Mouse (Mus musculus) heart, embryonic 16.5 days (tissue): ENCODE measurements at regions not wholly inside any gene's neighbourhood (a gene's known extent, or its start where the extent isn't known, plus 50 kb on each side); places are given as distances from the start of the nearest gene placed in this dataset.

Experiments used
- ATAC-seq: fragments of 200-750 bp; cut with Nextera tagmentation; replicated peaks from 2 replicates; pipeline ENCODE4 v1.8.0; 2017; ENCODE audit warnings: moderate number of reproducible peaks; ENCODE audit not compliant: insufficient read depth, low FRiP score; ENCODE audit errors: extremely low read depth
- H3K27ac ChIP-seq: fragments of 300-500 bp; sonication (generic); 2 replicates; pipeline ENCODE4 v1.5.1; 2014; ENCODE audit warnings: mild to moderate bottlenecking, low read length, control low read depth, moderate library complexity
- H3K27me3 ChIP-seq: fragments of 300-500 bp; sonication (generic); 2 replicates; pipeline ENCODE4 v1.6.1; 2014; ENCODE audit warnings: low read length, mixed read lengths; ENCODE audit not compliant: control insufficient read depth, insufficient read depth
- H3K36me3 ChIP-seq: fragments of 300-500 bp; sonication (generic); 2 replicates; pipeline ENCODE4 v1.6.1; 2014; ENCODE audit not compliant: control insufficient read depth, insufficient read depth
- H3K4me1 ChIP-seq: fragments of 300-500 bp; sonication (generic); 2 replicates; pipeline ENCODE4 v1.6.1; 2014; ENCODE audit warnings: low read length, mixed read lengths; ENCODE audit not compliant: control insufficient read depth, insufficient read depth
- H3K4me2 ChIP-seq: fragments of 300-500 bp; sonication (generic); 2 replicates; pipeline ENCODE4 v1.6.1; 2014; ENCODE audit warnings: low read depth, mild to moderate bottlenecking, control low read depth, low read length
- H3K4me3 ChIP-seq: fragments of 300-500 bp; sonication (generic); 2 replicates; pipeline ENCODE4 v1.5.1; 2014; ENCODE audit warnings: mild to moderate bottlenecking, control low read depth, low read length
- H3K9ac ChIP-seq: fragments of 300-500 bp; sonication (generic); 2 replicates; pipeline ENCODE4 v1.6.1; 2014; ENCODE audit warnings: low read length, control low read depth
- H3K9me3 ChIP-seq: fragments of 300-500 bp; sonication (generic); replicated peaks from 2 replicates; pipeline ENCODE4 v1.6.1; 2016; ENCODE audit warnings: low read length; ENCODE audit not compliant: control insufficient read depth
- WGBS: fragments of 180-500 bp; shearing (Covaris S2); extraction: QIAGEN DNeasy Blood & Tissue Kit; methylation state at CpG from one replicate; pipeline ENCODE4 v1.1.7; 2014; 5-methylcytosine and 5-hydroxymethylcytosine counted together

DNA sequence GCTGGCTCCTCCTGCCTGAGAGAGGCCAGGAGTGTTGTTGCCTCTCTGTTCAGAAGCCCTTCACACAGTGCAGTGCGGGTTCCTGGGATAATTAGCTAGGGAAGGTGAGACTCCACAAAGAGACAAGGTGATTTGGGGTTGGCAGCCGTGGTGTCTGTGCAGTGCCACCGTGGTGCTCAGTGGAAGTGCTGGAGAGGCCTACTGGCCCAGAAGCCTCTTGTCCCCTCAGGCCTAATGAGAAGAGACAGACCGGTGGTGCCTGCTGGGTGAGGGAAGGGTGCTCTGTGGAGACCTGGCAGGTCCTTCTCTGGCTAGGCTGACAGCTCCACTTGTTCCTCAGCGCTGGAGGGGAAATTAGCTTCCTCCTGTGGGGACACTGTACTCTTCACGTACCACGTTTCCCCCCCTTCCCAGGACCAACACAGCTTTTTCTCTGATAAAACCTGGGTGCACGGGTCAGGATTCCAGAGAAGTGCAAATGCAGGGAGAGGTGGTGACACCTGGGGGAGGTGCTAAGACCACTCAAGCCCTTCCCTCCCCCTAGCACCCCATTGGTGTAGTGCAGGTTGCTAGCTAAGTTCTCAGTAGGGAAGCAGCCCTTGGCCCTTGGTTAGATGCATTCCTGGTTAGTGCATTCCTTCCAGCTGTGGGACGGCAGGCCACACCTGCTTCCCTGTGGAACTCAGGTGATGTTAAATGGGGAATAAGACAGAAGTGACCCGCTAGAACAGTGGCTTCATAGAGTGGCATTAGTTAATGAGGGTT lies 129.2 kb upstream of the Gjb5 start:
- H3K4me1 ChIP-seq = no peaks in the 10 kb centered on the region
- H3K9ac ChIP-seq = no peak overlapping the region
- no peak overlapping the region for H3K27ac ChIP-seq
- no peak overlapping the region for H3K4me2 ChIP-seq
- H3K36me3 ChIP-seq = no peaks in the 10 kb centered on the region
- 25% methylated on average over 10 of the region's 10 CpGs for WGBS
- no peaks in the 10 kb centered on the region for H3K27me3 ChIP-seq
- ATAC-seq = no peak
- H3K9me3 ChIP-seq = no peaks in the 10 kb centered on the region
- no peak overlapping the region for H3K4me3 ChIP-seq

DNA sequence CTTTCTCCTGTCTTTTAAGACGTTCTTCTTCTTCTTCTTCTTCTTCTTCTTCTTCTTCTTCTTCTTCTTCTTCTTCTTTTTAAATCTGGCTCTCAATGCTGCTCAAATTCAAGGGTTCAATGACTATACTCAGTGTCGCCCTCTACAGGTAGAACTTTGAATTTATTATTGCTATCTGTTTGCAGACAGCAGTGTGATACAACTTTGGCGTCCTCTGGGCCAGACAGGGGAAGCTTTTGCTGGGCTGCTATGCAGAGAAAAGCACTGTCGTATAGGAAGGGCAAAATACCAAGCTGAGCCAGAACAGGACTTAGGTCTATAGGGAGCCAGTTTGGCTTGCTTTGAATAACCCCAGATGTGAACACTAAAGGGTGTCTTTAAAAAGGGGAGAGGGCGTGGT lies 127.3 kb upstream of the Gjb5 start:
- Histone ChIP-seq H3K27ac (no peak overlapping the region), H3K4me1 (no peaks in the 10 kb centered on the region), H3K9me3 (no peaks in the 10 kb centered on the region), H3K27me3 (no peaks in the 10 kb centered on the region), H3K4me3 (no peak overlapping the region), H3K4me2 (no peak overlapping the region), H3K9ac (no peak overlapping the region), H3K36me3 (no peaks in the 10 kb centered on the region)
- no peak for ATAC-seq
- WGBS = 65% methylated on average over 5 of the region's 5 CpGs

DNA sequence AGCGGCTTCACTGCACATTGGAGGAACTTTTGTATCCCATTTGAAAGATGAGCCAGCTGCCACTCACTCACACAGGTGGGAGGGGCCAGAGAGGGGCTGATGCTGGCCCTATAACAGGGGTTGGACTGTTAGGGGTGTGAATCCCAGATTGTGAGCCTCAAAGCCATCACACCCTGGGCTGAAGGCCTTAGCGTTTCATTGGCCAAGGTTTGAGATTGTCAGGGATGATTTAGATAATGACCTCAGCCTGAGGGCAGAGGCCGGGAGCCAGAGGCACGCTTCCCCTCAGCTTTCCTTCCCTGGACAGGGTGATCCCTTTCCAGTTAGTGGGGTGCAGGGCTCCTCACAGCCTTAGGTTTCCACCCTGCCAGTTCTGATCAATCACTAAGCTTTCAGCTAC lies 124.5 kb upstream of the Gjb5 start:
- H3K4me1 ChIP-seq = no peaks in the 10 kb centered on the region
- WGBS = 46% methylated on average over 4 of the region's 4 CpGs

DNA sequence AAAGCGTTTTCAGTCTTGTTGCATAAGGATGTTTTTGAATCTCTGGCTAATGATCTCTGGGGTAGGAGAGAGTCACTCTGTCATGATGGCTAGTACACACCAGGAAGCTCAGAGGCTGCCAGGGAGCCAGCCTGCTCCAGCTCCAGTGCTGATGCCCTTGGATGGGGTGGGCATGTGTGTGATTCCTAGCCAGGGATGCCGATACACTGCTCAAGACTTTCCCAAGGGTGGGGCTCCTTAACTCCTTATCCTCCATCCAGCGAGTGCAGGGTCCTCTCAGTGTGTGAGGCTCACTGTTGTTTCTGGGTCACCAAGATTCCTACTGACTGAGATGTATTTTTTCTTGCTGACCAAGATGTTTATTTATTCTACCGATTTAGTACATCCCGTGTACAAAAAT lies 122.4 kb upstream of the Gjb5 start:
- no peak overlapping the region for H3K27ac ChIP-seq
- H3K9me3 ChIP-seq = no peaks in the 10 kb centered on the region
- H3K9ac ChIP-seq = no peak overlapping the region
- WGBS = 71% methylated on average over 5 of the region's 5 CpGs
- no peaks in the 10 kb centered on the region for H3K27me3 ChIP-seq
- H3K36me3 ChIP-seq = no peaks in the 10 kb centered on the region
- H3K4me3 ChIP-seq = no peak overlapping the region
- no peak overlapping the region for H3K4me2 ChIP-seq
- ATAC-seq = no peak
- no peaks in the 10 kb centered on the region for H3K4me1 ChIP-seq

More for the DNA sequence above, 124.5 kb upstream of the Gjb5 start:
- H3K4me2 ChIP-seq = no peak overlapping the region
- no peaks in the 10 kb centered on the region for H3K36me3 ChIP-seq
- no peak overlapping the region for H3K4me3 ChIP-seq
- H3K27ac ChIP-seq = no peak overlapping the region
- no peaks in the 10 kb centered on the region for H3K27me3 ChIP-seq
- no peak overlapping the region for H3K9ac ChIP-seq
- ATAC-seq = no peak
- H3K9me3 ChIP-seq = no peaks in the 10 kb centered on the region

DNA sequence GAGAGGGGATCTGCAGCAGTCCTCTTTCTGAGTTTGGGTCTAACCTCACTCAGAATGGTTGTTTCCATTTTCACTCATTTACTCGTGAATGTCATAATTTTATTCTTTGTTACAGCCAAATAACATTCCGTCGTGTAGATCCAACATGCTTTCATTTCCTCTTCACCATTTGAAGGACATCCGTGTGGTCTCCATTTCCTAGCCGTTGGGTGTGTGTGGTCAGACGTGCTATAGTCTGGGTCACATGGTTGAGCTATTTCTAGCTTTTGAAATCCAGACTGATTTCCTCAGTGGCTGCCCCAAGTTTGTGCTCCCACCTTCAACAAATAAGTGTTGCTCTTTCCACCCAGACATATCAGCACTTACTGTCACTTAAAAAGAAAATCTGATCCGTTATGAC lies 111.9 kb upstream of the Gjb5 start:
- no peaks in the 10 kb centered on the region for H3K9me3 ChIP-seq
- H3K4me3 ChIP-seq = no peak overlapping the region
- 70% methylated on average over 7 of the region's 7 CpGs for WGBS
- no peaks in the 10 kb centered on the region for H3K4me1 ChIP-seq
- H3K36me3 ChIP-seq = no peaks in the 10 kb centered on the region
- H3K27ac ChIP-seq = no peak overlapping the region
- no peak overlapping the region for H3K4me2 ChIP-seq
- no peak overlapping the region for H3K9ac ChIP-seq
- no peak for ATAC-seq
- H3K27me3 ChIP-seq = no peaks in the 10 kb centered on the region

DNA sequence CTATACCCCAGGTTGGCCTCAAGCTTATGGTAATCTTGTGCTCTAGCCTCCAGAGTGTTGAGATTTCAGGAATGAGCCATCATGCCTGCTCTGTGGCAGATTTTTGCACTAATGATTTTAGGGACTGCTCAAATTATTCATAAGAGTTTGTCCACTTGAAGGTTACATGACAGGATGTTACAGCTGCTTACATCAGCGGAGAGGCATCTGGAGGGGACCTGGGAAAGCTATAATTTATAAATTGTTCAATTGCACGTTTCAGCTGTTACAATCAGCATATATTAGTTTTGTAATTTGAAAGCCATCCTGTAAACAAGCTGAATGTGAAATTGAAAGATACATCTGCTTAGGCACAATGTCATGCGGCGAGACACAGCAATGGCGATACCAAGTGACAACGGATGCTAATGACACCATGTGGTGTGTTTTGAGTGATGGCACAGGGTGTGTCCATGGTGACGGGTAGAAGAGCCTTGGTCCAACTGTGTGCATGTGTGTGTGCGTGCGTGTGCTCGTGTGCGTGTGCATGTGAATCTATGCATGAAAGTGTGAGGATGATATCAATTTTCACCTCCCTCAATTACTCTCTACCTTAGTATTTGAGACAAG lies 96.6 kb upstream of the Gjb5 start:
- Histone ChIP-seq H3K9me3 (peaks cover 13% of the 10 kb centered on the region), H3K4me2 (no peak overlapping the region), H3K27ac (no peak overlapping the region), H3K4me1 (no peaks in the 10 kb centered on the region), H3K9ac (no peak overlapping the region), H3K36me3 (no peaks in the 10 kb centered on the region), H3K27me3 (no peaks in the 10 kb centered on the region), H3K4me3 (no peak overlapping the region)
- WGBS = 86% methylated on average over 11 of the region's 11 CpGs
- ATAC-seq = no peak

DNA sequence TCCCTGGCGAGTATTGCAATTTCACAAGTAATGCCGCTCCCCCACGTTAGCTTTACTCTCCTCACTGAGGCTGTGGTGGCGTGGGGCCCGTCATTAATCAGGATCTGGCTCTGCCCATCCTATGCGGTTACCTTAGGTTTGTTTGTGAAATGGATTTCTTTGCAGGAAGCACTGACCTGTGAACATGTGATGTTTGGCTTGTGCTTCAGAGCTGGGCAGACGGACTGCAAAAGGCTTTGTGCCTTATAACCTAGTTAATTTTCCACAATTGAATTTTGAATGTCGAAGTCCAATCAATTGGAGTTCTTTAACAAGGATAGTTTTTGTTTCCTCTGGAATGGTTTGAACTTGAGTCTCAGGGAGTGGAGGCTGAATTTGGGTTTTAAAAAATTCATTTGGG lies 94.1 kb upstream of the Gjb5 start:
- H3K27ac ChIP-seq = no peak overlapping the region
- ATAC-seq = no peak
- no peak overlapping the region for H3K4me3 ChIP-seq
- H3K36me3 ChIP-seq = no peaks in the 10 kb centered on the region
- H3K4me2 ChIP-seq = no peak overlapping the region
- 74% methylated on average over 8 of the region's 8 CpGs for WGBS
- H3K4me1 ChIP-seq = no peaks in the 10 kb centered on the region
- H3K9me3 ChIP-seq = peaks cover 4% of the 10 kb centered on the region
- H3K9ac ChIP-seq = no peak overlapping the region
- no peaks in the 10 kb centered on the region for H3K27me3 ChIP-seq

DNA sequence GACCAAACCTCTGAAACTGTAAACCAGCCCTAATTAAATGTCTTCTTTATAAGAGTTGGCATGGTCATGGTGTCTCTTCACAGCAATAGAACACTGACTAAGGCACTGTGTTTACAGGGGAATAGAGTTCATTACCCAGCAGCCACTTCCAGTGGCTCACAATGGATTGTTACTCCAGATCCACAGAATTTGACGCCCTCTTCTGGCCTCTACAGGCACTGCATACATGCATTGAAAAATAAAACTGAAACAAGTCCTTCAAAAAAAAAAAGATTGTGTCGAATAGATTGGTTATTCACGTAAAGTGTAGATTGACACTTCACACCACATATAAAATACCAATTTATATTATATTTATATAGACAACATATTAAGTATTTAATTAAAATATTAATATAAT lies 87.3 kb upstream of the Gjb5 start:
- no peaks in the 10 kb centered on the region for H3K4me1 ChIP-seq
- H3K27ac ChIP-seq = no peak overlapping the region
- no peak overlapping the region for H3K4me3 ChIP-seq
- 68% methylated on average over 3 of the region's 3 CpGs for WGBS
- H3K9me3 ChIP-seq = no peaks in the 10 kb centered on the region
- no peak overlapping the region for H3K4me2 ChIP-seq
- H3K36me3 ChIP-seq = no peaks in the 10 kb centered on the region
- H3K27me3 ChIP-seq = no peaks in the 10 kb centered on the region
- no peak overlapping the region for H3K9ac ChIP-seq
- ATAC-seq = no peak

DNA sequence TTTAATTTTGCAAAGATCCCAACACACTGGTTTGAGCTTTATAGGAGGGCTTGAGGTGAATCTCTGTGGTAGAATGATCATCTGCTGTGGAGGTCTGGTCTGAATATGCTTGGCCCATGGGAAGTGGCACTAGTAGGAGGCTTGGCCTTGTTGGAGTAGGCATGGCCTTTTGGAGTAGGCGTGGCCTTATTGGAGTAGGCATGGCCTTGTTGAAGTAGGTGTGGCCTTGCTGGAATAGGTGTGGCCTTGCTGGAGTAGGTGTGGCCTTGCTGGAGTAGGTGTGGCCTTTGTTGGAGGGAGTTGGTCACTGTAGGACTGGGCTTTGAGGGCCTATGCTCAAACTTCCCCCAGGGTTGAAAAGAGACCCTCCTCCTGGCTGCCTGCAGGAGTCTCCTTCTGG lies 86.1 kb upstream of the Gjb5 start:
- no peaks in the 10 kb centered on the region; the same call in 1 of the 2 replicates for H3K27me3 ChIP-seq
- WGBS = 80% methylated on average over 1 of the region's 1 CpGs
- no peaks in the 10 kb centered on the region for H3K9me3 ChIP-seq
- no peak overlapping the region for H3K4me2 ChIP-seq
- H3K4me3 ChIP-seq = no peak overlapping the region
- no peak for ATAC-seq
- H3K36me3 ChIP-seq = no peaks in the 10 kb centered on the region
- no peak overlapping the region for H3K27ac ChIP-seq
- H3K4me1 ChIP-seq = no peaks in the 10 kb centered on the region
- no peak overlapping the region for H3K9ac ChIP-seq
